Mouse (Mus musculus) liver, embryonic 18 days (tissue): ENCODE results near the gene Rtn4ip1. TPM values are rescaled to one million over a fixed set of nuclear protein-coding genes. Genes with fewer than 3 reads are reported as not detected.

Experiments
- polyA plus RNA-seq: library from polyadenylated mRNA; depleted of rRNA; stranded (reverse); fragments of >200 nt; gene quantifications from 2 replicates; pipeline ENCODE4 v1.2.3, GENCODE M21; 2012; rRNA removed

Rtn4ip1 gene
- 5.4 and 5.5 TPM in 2 replicates for polyA plus RNA-seq

DNA sequence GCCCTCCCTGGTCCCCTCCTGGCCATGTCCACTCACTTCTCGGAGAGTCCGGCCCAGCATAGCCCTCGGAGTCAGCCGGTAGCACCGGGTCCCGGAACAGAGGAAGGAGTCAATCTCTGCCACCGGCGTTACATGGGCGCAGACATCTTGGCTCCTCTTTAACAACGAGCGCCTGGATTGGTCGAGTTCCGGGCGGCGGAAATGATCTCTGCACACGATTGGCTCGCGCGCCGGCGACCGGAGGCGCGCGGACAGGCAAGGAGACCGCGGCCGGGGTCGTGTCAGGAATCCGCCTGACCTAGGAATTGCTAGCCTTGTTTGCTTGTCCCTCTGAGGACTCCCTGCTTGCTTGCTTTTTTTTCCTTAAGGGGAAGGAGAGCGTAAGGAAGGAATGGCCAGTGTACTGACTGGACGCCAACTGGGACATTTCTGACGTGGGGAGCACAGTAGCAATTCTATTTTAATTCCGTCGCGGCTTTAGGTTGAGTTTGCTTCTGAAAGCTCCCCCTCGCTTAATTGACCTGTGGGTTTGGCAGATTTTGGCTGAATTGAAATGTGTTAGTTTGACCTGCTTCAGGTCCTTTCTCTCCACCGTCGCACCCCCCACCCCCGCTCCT lies at the start of gene Rtn4ip1, which contains the start of gene Qrsl1:
Gene Rtn4ip1, plus strand, starts transcription at position 230 of the 617 bp plus-strand sequence.
Gene Qrsl1, minus strand, starts transcription at position 168 of the 617 bp plus-strand sequence.

Other genes with a start within 250 kb of the Rtn4ip1 start
- 4.8 TPM in 2 replicates for gene Qrsl1, start 62 bp upstream of the Rtn4ip1 start, polyA plus RNA-seq
- 0.92 and 1.0 TPM in 2 replicates for gene Crybg1, start 247.0 kb downstream of the Rtn4ip1 start, polyA plus RNA-seq